Mouse (Mus musculus) liver, adult 2 months (tissue): ENCODE data around the gene Snapin.

Source experiments
- CTCF ChIP-seq: fragments of 200-500 bp; IDR thresholded peaks from 2 replicates; pipeline ENCODE4 v1.5.1; 2011; ENCODE audit warnings: low read depth, low read length, control low read depth
- POLR2A ChIP-seq: fragments of 200-500 bp; IDR thresholded peaks from 2 replicates; pipeline ENCODE4 v1.6.1; 2011; ENCODE audit warnings: low read length, control low read depth; ENCODE audit not compliant: insufficient read depth; ENCODE audit errors: extremely low read depth

DNA sequence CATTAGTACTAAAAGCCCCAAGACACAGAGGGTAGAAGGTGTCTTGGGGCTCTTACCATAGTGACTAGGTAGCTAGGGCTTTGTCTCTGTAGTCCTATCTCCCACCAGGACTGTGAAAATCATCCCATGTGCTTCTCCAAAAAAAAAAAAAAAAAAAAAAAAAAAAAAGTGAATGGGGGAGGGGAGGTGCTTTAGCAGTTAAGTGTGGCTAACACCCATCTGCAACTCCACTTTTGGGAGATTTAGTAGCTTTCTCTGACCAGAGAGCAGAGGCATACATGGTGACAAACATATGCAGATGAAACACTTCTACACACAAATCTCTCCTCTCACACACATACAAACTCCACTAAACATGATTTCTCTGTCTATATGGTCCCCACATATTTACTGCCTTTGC is 6.8 kb upstream of the Snapin start:
- TF ChIP-seq CTCF (no peak), POLR2A (no peak)
